Comparison of ENCODE assay signal across 10 mouse cellular contexts in the genomic region with DNA sequence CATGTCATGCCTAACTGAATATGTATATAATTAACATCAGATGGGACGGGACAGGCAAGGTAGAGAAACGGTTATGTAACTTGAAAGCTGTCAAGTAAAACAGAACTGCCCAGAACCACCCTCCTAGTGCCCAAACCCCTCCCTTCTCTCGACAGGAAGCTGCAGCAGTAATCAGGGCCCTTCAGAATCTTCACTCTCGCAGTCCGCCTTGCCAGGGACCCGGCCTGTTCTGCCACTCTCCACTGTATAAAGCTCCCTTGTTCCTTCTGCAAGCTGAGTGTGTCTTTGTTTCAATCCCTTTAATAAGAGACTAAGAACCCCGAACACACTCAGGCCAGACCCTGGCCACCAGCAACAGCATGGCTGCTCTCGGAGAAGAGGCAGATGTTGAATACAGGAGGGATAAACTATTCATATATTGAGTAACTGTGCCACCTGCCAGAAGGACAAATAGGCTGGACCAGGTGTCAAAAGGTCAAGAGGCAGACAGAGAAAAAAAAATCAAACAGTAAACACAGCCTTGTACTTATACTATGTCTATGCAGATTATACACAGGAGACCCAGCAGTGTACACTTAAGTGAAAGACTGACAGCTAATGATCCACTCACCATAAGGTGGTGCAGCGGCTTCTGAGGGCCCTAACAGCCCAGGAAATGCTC. TPM values are rescaled to one million over a fixed set of nuclear protein-coding genes. Genes with fewer than 3 reads are reported as not detected.
DNase-seq lines count a peak whose midpoint lies in the region; ATAC-seq and TF ChIP-seq lines count a peak whose summit lies in the region.
"Had no signal": no experiment of that assay in that cellular context is flagged by ENCODE, and none has a peak within 500 bp of the region (broad histone marks: within the 10 kb centered on the region; RNA-seq: fewer than 3 reads in every experiment).

No protein-coding gene starts in this region.

- 38% methylated on average over 9 of the region's 9 CpGs for WGBS in kidney, adult 2 months
- WGBS in kidney, embryonic 16.5 days: 66% methylated on average over 9 of the region's 9 CpGs
- 52% methylated on average over 9 of the region's 9 CpGs for WGBS in hindbrain, embryonic 14.5 days
- WGBS in midbrain, embryonic 12.5 days: 56% methylated on average over 9 of the region's 9 CpGs

- H3K9me3 ChIP-seq in kidney, embryonic 16.5 days (ENCODE audit: low read length): no peaks in the 10 kb centered on the region
- H3K9me3 ChIP-seq in hindbrain, embryonic 14.5 days (ENCODE audit: control insufficient read depth, low read length): no peaks in the 10 kb centered on the region
- no peaks in the 10 kb centered on the region for H3K9me3 ChIP-seq in midbrain, embryonic 12.5 days

- peaks cover 8% of the 10 kb centered on the region for H3K4me1 ChIP-seq in kidney, adult 2 months (ENCODE audit: control insufficient read depth, insufficient read depth, low read length)
- peaks cover 34% of the 10 kb centered on the region for H3K4me1 ChIP-seq in kidney, embryonic 16.5 days (ENCODE audit: insufficient read depth, low read length)
- H3K4me1 ChIP-seq in hindbrain, embryonic 14.5 days (replicated peaks; ENCODE audit: control insufficient read depth, insufficient read depth, low read length): peaks cover 41% of the 10 kb centered on the region
- H3K4me1 ChIP-seq in midbrain, embryonic 12.5 days: peaks cover 52% of the 10 kb centered on the region

- TF ChIP-seq CTCF in kidney, adult 2 months (conservative IDR thresholded peaks at IDR 0.05; ENCODE audit: insufficient read depth, insufficient read length, low read depth, low read length): no peak

- TF ChIP-seq POLR2A in kidney, adult 2 months (IDR thresholded peaks at IDR 0.05; ENCODE audit: low read depth, low read length): no peak

- no peaks in the 10 kb centered on the region for H3K36me3 ChIP-seq in kidney, adult 2 months (ENCODE audit: control insufficient read depth, insufficient read depth, low read length)
- peaks cover 4% of the 10 kb centered on the region; the same call in 1 of the 2 replicates for H3K36me3 ChIP-seq in kidney, embryonic 16.5 days (ENCODE audit: insufficient read depth, low read length)
- 0 out of 2 replicates have a peak, but pooled peaks cover 7% of the 10 kb centered on the region for H3K36me3 ChIP-seq in hindbrain, embryonic 14.5 days (replicated peaks; ENCODE audit: control insufficient read depth, insufficient read depth)
- peaks cover 19% of the 10 kb centered on the region for H3K36me3 ChIP-seq in midbrain, embryonic 12.5 days

- H3K4me2 ChIP-seq in kidney, embryonic 16.5 days (replicated peaks; ENCODE audit: low read depth, low read length): no peak overlapping the region
- no peak overlapping the region for H3K4me2 ChIP-seq in hindbrain, embryonic 14.5 days (replicated peaks)
- no peak overlapping the region for H3K4me2 ChIP-seq in midbrain, embryonic 12.5 days (replicated peaks)

- H3K4me3 ChIP-seq in kidney, adult 2 months (ENCODE audit: insufficient read depth, low read depth, low read length): no peak overlapping the region
- H3K4me3 ChIP-seq in kidney, embryonic 16.5 days (ENCODE audit: low read length): no peak overlapping the region
- no peak overlapping the region for H3K4me3 ChIP-seq in hindbrain, embryonic 14.5 days (replicated peaks; ENCODE audit: low read length)
- H3K4me3 ChIP-seq in midbrain, embryonic 12.5 days: no peak overlapping the region

- ATAC-seq in kidney, embryonic 16.5 days (ENCODE audit: low FRiP score, low TSS enrichment): no peak
- peak; percentile 28; the same call in 1 of the 2 replicates for ATAC-seq in hindbrain, embryonic 14.5 days (ENCODE audit: low FRiP score)
- no peak for ATAC-seq in midbrain, embryonic 12.5 days (ENCODE audit: low FRiP score, low read depth)
- ATAC-seq: Patski had no signal

- H3K27me3 ChIP-seq in kidney, adult 2 months (replicated peaks; ENCODE audit: control insufficient read depth, insufficient read depth, low read length): no peaks in the 10 kb centered on the region
- no peaks in the 10 kb centered on the region for H3K27me3 ChIP-seq in kidney, embryonic 16.5 days (ENCODE audit: insufficient read depth, low read length)
- no peaks in the 10 kb centered on the region for H3K27me3 ChIP-seq in hindbrain, embryonic 14.5 days (ENCODE audit: control insufficient read depth, insufficient read depth, low read length)
- H3K27me3 ChIP-seq in midbrain, embryonic 12.5 days: no peaks in the 10 kb centered on the region
- H3K27me3 ChIP-seq: Patski had no signal

- H3K27ac ChIP-seq in kidney, adult 2 months (ENCODE audit: insufficient read depth, low read depth, low read length): no peak overlapping the region
- no peak overlapping the region for H3K27ac ChIP-seq in kidney, embryonic 16.5 days (ENCODE audit: low read length)
- H3K27ac ChIP-seq in hindbrain, embryonic 14.5 days: peak overlapping the region; percentile 47
- peak overlapping the region; percentile 46 for H3K27ac ChIP-seq in midbrain, embryonic 12.5 days (replicated peaks)

- no peak overlapping the region for H3K9ac ChIP-seq in kidney, embryonic 16.5 days (replicated peaks; ENCODE audit: low read length)
- H3K9ac ChIP-seq in hindbrain, embryonic 14.5 days: no peak overlapping the region
- H3K9ac ChIP-seq in midbrain, embryonic 12.5 days (replicated peaks): no peak overlapping the region

- peak; percentile 29 for DNase-seq in kidney, adult 2 months
- peak; percentile 59 for DNase-seq in brain, adult 2 months (ENCODE audit: low read depth, low spot score)
- no peak for DNase-seq in hindbrain, embryonic 14.5 days (ENCODE audit: low spot score)
- no peak for DNase-seq in urinary bladder, postnatal 25 days (ENCODE audit: low spot score)
- DNase-seq in thymus, adult 18-20 months: no peak
- DNase-seq in right cerebral cortex, adult 2 months (ENCODE audit: low spot score in 2 of 2): no peak
- DNase-seq: layer of hippocampus, postnatal 36 days had no signal

RNA-seq across cellular contexts. Expression of gene Tet3, which starts 48.7 kb away (rescaled TPM):
- 7.1 and 8.0 TPM in 2 replicates for polyA plus RNA-seq in kidney, adult 2 months (2012; rRNA removed)
- 48.9 and 65.3 TPM in 2 replicates for polyA plus RNA-seq in kidney, embryonic 16.5 days (2015; fragmentation: Nextera tagmentation; extraction: Ambion mirVana)
- polyA plus RNA-seq in hindbrain, embryonic 14.5 days (2014; fragmentation: Nextera tagmentation; extraction: Ambion mirVana): 43.6 and 52.2 TPM in 2 replicates
- 65.0 and 70.2 TPM in 2 replicates for polyA plus RNA-seq in midbrain, embryonic 12.5 days (2016; fragmentation: Nextera tagmentation; extraction: Ambion mirVana)

Comparison
In these comparisons a context has a peak if more than half of its experiments do, and no peak if none do; other contexts are left out.
1. DNase-seq: peak in kidney, adult 2 months (single experiment) and brain, adult 2 months (single experiment); none in hindbrain, embryonic 14.5 days (single experiment), urinary bladder, postnatal 25 days (single experiment), thymus, adult 18-20 months (0 of 2) and right cerebral cortex, adult 2 months (0 of 2).
2. H3K27ac ChIP-seq: peak in hindbrain, embryonic 14.5 days (single experiment) and midbrain, embryonic 12.5 days (single experiment); none in kidney, adult 2 months (single experiment) and kidney, embryonic 16.5 days (single experiment).